In the genomic region with DNA sequence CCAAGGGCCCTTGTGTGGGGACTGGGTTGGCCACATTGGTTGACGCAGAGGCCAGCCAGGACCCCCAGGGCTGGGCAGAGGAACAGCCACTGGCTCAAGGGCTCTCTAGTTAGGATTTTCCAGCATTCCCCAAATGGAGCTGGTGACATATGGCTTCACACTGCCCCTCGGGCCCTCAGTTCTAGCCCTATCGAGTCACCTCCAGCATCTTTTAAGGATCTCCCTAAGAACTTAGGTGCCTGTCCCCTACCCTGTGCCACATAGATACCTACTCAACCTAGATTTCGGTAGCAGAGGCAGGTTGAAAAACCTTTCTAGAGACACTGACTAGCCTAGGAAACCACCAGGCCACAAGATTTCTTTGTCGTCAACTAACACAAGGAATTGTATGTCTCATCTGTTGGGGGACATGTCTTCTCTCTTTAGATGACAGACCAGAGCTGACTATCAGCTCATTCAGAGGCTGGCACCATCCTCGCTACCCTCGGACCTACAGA, we compare ENCODE assay signal across 9 mouse cellular contexts.
DNase-seq lines count a peak whose midpoint lies in the region; ATAC-seq and TF ChIP-seq lines count a peak whose summit lies in the region.
"Had no signal": no experiment of that assay in that cellular context is flagged by ENCODE, and none has a peak within 500 bp of the region (broad histone marks: within the 10 kb centered on the region; RNA-seq: fewer than 3 reads in every experiment).

No protein-coding gene starts in this region.

- no peak overlapping the region for H3K27ac ChIP-seq in gastrocnemius, adult 2 months
- 0 out of 2 replicates have a peak overlapping the region, but pooled peaks have one; percentile 13 for H3K27ac ChIP-seq in liver, embryonic 13.5 days
- H3K27ac ChIP-seq in liver, embryonic 12.5 days, result no peak overlapping the region
- H3K27ac ChIP-seq in liver, postnatal 0 days (ENCODE audit: low read depth), result peak overlapping the region; percentile 89
- H3K27ac ChIP-seq: hindbrain, embryonic 10.5 days had no signal

- peaks cover 18% of the 10 kb centered on the region for H3K4me1 ChIP-seq in liver, embryonic 13.5 days (replicated peaks)
- peaks cover 18% of the 10 kb centered on the region for H3K4me1 ChIP-seq in liver, embryonic 12.5 days
- H3K4me1 ChIP-seq in G1E (ENCODE audit: insufficient read depth, low read depth, low read length), result peaks cover 41% of the 10 kb centered on the region
- H3K4me1 ChIP-seq in liver, postnatal 0 days (ENCODE audit: insufficient read depth), result peaks cover 16% of the 10 kb centered on the region

- no peak for TF ChIP-seq CTCF in gastrocnemius, adult 2 months (IDR thresholded peaks at IDR 0.05)
- no peak for TF ChIP-seq CTCF in G1E (IDR thresholded peaks at IDR 0.05; ENCODE audit: low read depth, low read length)
- no peak for TF ChIP-seq CTCF in liver, postnatal 0 days (IDR thresholded peaks at IDR 0.05; ENCODE audit: low read depth)

- H3K27me3 ChIP-seq in liver, embryonic 13.5 days, result no peaks in the 10 kb centered on the region
- H3K27me3 ChIP-seq in liver, embryonic 12.5 days (replicated peaks), result no peaks in the 10 kb centered on the region
- no peaks in the 10 kb centered on the region for H3K27me3 ChIP-seq in G1E (ENCODE audit: insufficient read depth, low read length)
- no peaks in the 10 kb centered on the region for H3K27me3 ChIP-seq in liver, postnatal 0 days (ENCODE audit: insufficient read depth, low read length)

- WGBS in liver, embryonic 13.5 days (ENCODE audit: insufficient replicate concordance), result 71% methylated on average over 7 of the region's 7 CpGs
- WGBS in liver, embryonic 12.5 days (ENCODE audit: insufficient replicate concordance), result 66% methylated on average over 7 of the region's 7 CpGs
- WGBS in liver, postnatal 0 days (ENCODE audit: insufficient replicate concordance), result 65% methylated on average over 7 of the region's 7 CpGs

- H3K36me3 ChIP-seq in liver, embryonic 13.5 days, result 0 out of 2 replicates have a peak, but pooled peaks cover 3% of the 10 kb centered on the region
- H3K36me3 ChIP-seq in liver, embryonic 12.5 days, result peaks cover 31% of the 10 kb centered on the region
- peaks cover 87% of the 10 kb centered on the region for H3K36me3 ChIP-seq in G1E (replicated peaks)
- H3K36me3 ChIP-seq in liver, postnatal 0 days (replicated peaks; ENCODE audit: insufficient read depth, low read length), result no peaks in the 10 kb centered on the region

- ATAC-seq in liver, embryonic 13.5 days (ENCODE audit: low read depth), result no peak
- no peak for ATAC-seq in liver, embryonic 12.5 days
- no peak for ATAC-seq in G1E (ENCODE audit: extremely low read depth, insufficient number of reproducible peaks, low FRiP score, poor library complexity, severe bottlenecking)
- no peak for ATAC-seq in liver, postnatal 0 days

- peak overlapping the region; percentile 69 for H3K4me3 ChIP-seq in gastrocnemius, adult 2 months
- H3K4me3 ChIP-seq in liver, embryonic 13.5 days (replicated peaks), result no peak overlapping the region
- no peak overlapping the region for H3K4me3 ChIP-seq in liver, embryonic 12.5 days
- H3K4me3 ChIP-seq in G1E (ENCODE audit: low read depth, low read length), result peak overlapping the region; percentile 4; the same call in 1 of the 2 replicates
- H3K4me3 ChIP-seq in liver, postnatal 0 days (ENCODE audit: low read depth, low read length), result no peak overlapping the region
- H3K4me3 ChIP-seq: hindbrain, embryonic 10.5 days had no signal

- H3K4me2 ChIP-seq in liver, embryonic 13.5 days, result no peak overlapping the region
- H3K4me2 ChIP-seq in liver, embryonic 12.5 days, result no peak overlapping the region
- peak overlapping the region; percentile 58 for H3K4me2 ChIP-seq in liver, postnatal 0 days (ENCODE audit: low read depth, low read length)

- intact Hi-C loops in gastrocnemius, adult 2 months (cut with DNase I), result no loop called here
- intact Hi-C loops in gastrocnemius, postnatal 14 days (cut with DNase I; ENCODE audit: low total_unique reads), result no loop called here

- no peak overlapping the region for H3K9ac ChIP-seq in liver, embryonic 13.5 days
- no peak overlapping the region for H3K9ac ChIP-seq in liver, embryonic 12.5 days
- no peak overlapping the region for H3K9ac ChIP-seq in liver, postnatal 0 days (replicated peaks)

- DNase-seq in gastrocnemius, adult 2 months, result no peak
- DNase-seq in gastrocnemius, postnatal 14 days, result no peak
- DNase-seq in liver, embryonic 13.5 days, result no peak
- no peak for DNase-seq in G1E (ENCODE audit: low spot score)
- no peak for DNase-seq in liver, postnatal 0 days
- no peak for DNase-seq in adrenal gland, adult 8-10 months
- no peak for DNase-seq in cerebellum, postnatal 10 days

- no peak for TF ChIP-seq EP300 in liver, postnatal 0 days (IDR thresholded peaks at IDR 0.05; ENCODE audit: low read depth)

- no peaks in the 10 kb centered on the region for H3K9me3 ChIP-seq in liver, embryonic 13.5 days (replicated peaks)
- H3K9me3 ChIP-seq in liver, embryonic 12.5 days (replicated peaks), result no peaks in the 10 kb centered on the region
- H3K9me3 ChIP-seq in G1E (replicated peaks), result no peaks in the 10 kb centered on the region
- no peaks in the 10 kb centered on the region for H3K9me3 ChIP-seq in liver, postnatal 0 days (ENCODE audit: low read length)
- H3K9me3 ChIP-seq: hindbrain, embryonic 10.5 days had no signal

Comparison
In these comparisons a context has a peak if more than half of its experiments do, and no peak if none do; other contexts are left out.
1. H3K27ac ChIP-seq: peak in liver, embryonic 13.5 days (single experiment) and liver, postnatal 0 days (single experiment); none in gastrocnemius, adult 2 months (single experiment) and liver, embryonic 12.5 days (single experiment).
2. H3K4me3 ChIP-seq: peak in gastrocnemius, adult 2 months (single experiment) and G1E (single experiment); none in liver, embryonic 13.5 days (single experiment), liver, embryonic 12.5 days (single experiment) and liver, postnatal 0 days (single experiment).